Mouse (Mus musculus): Measurements from ENCODE around the gene Hepacam.

DNA sequence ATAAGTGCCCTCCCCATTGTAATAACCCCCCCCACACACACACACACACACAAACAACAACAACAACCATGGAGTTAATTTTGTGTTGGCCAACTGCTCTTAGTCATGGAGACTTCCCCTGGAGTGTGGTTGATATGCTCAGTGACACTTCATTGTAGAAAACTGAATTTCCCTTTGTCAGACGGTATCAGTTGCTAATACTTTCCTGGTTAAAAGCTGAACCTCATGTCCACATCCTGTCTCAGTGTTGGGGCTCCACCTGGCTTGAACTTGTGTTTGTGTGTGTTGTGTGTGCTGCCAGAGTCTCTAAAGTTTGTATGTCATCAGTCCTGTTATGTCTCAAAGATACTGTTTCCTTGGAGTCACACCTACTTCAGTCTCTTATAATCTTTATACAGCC is 12.7 kb upstream of the Hepacam start:
- TF ChIP-seq POLR2A (IDR thresholded peaks at IDR 0.05; ENCODE audit: extremely low read depth, insufficient read depth, low read length) (no peak), CTCF (IDR thresholded peaks at IDR 0.05; ENCODE audit: low read depth, low read length) (no peak)

Measured in liver, adult 2 months (tissue).